Mouse (Mus musculus): ENCODE data around the gene Myl10. TPM values are rescaled to one million over a fixed set of nuclear protein-coding genes. Genes with fewer than 3 reads are reported as not detected.
A peak's percentile ranks its signal among the peaks of the same experiment; 100 is the strongest.

Myl10 gene
- total and polyA plus RNA-seq, 2 experiments from 2014 or later = not detected

GRCm38 (mm10) chr5:136697618-136698017 is 4.7 kb downstream of the Myl10 start:
- DNase-seq (ENCODE audit: low spot score) = no peak
- WGBS = 82% methylated on average over 8 of the region's 9 CpGs
- Histone ChIP-seq H3K27me3 (ENCODE audit: insufficient read depth, low read length) (no peaks in the 10 kb centered on the region), H3K9ac (replicated peaks; ENCODE audit: low read length, poor library complexity, severe bottlenecking) (no peak overlapping the region), H3K4me1 (ENCODE audit: insufficient read depth, low read length) (no peaks in the 10 kb centered on the region), H3K4me3 (ENCODE audit: low read depth, low read length) (no peak overlapping the region), H3K36me3 (ENCODE audit: insufficient read depth, low read length) (no peaks in the 10 kb centered on the region), H3K27ac (ENCODE audit: low read depth, low read length) (no peak overlapping the region), H3K9me3 (ENCODE audit: low read length) (no peaks in the 10 kb centered on the region), H3K4me2 (ENCODE audit: low read depth, low read length, poor library complexity, severe bottlenecking) (no peak overlapping the region)
- ATAC-seq (ENCODE audit: low FRiP score) = no peak
- TF ChIP-seq CTCF (IDR thresholded peaks at IDR 0.05) = no peak

- H3K27me3 ChIP-seq (ENCODE audit: insufficient read depth, low read length) = no peaks in the 10 kb centered on the region
- no peaks in the 10 kb centered on the region for H3K4me1 ChIP-seq (ENCODE audit: insufficient read depth, low read length)
- ATAC-seq (ENCODE audit: low FRiP score) = no peak
- no peaks in the 10 kb centered on the region for H3K36me3 ChIP-seq (ENCODE audit: insufficient read depth, low read length)
- no peaks in the 10 kb centered on the region for H3K9me3 ChIP-seq (ENCODE audit: low read length)
- no peak for TF ChIP-seq CTCF (IDR thresholded peaks at IDR 0.05)
- no peak overlapping the region for H3K9ac ChIP-seq (replicated peaks; ENCODE audit: low read length, poor library complexity, severe bottlenecking)
- no peak overlapping the region for H3K4me3 ChIP-seq (ENCODE audit: low read depth, low read length)
- no peak overlapping the region for H3K27ac ChIP-seq (ENCODE audit: low read depth, low read length)
- WGBS = 85% methylated on average over 3 of the region's 3 CpGs
- H3K4me2 ChIP-seq (ENCODE audit: low read depth, low read length, poor library complexity, severe bottlenecking) = no peak overlapping the region
- no peak for DNase-seq (ENCODE audit: low spot score)
Observed at GRCm38 (mm10) chr5:136702159-136702725, 9.3 kb downstream of the Myl10 start.

GRCm38 (mm10) chr5:136703751-136704150 is 10.8 kb downstream of the Myl10 start:
- Histone ChIP-seq H3K27me3 (ENCODE audit: insufficient read depth, low read length) (no peaks in the 10 kb centered on the region), H3K36me3 (ENCODE audit: insufficient read depth, low read length) (no peaks in the 10 kb centered on the region), H3K9me3 (ENCODE audit: low read length) (no peaks in the 10 kb centered on the region), H3K4me1 (ENCODE audit: insufficient read depth, low read length) (no peaks in the 10 kb centered on the region), H3K9ac (replicated peaks; ENCODE audit: low read length, poor library complexity, severe bottlenecking) (no peak overlapping the region), H3K4me3 (ENCODE audit: low read depth, low read length) (no peak overlapping the region), H3K4me2 (ENCODE audit: low read depth, low read length, poor library complexity, severe bottlenecking) (no peak overlapping the region), H3K27ac (ENCODE audit: low read depth, low read length) (no peak overlapping the region)
- peak; percentile 68 for TF ChIP-seq CTCF (IDR thresholded peaks at IDR 0.05)
- ATAC-seq (ENCODE audit: low FRiP score) (no peak), DNase-seq (ENCODE audit: low spot score) (peak; percentile 29)
- WGBS = 40% methylated on average over 3 of the region's 3 CpGs

DNA sequence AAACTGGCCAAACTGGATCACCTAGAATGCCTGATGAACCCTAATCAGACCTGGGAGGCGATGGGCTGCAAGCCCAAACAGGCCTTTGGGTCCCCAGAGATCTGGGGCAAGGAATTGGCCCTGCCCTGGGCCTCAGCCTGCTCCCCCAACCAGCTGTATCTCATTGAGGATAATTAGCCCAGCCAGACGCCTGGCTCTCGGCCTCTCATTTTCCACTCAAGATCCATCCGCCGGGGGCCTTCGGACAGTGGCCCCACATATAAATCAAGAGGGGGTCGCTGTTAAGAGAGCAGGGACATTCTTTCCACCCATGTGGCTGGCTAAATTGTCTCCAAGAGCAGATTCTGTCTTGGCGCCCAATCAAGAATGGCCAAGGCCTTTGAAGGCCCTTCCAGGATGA is 11.2 kb downstream of the Myl10 start:
- ATAC-seq (ENCODE audit: low FRiP score) = no peak

DNA sequence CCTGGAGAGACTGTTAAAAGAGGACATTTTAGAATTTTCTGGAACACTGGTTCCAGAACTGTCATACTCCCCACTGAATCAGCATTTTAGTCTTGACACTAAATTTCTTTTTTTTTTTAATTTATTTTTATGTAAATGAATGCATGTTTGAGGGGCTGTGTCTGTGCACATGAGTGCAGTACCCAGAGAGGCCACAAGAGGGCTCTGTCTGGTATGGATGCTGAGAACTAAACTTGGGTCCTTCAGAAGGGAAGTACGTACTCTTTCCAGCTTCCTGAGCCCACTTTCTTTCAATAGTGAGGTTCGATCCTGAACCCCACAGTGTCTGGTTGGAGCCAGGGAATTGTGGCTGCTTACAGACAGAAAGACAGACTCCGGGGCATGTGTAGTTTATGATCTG is 12.6 kb downstream of the Myl10 start:
- H3K27ac ChIP-seq (ENCODE audit: low read depth, low read length) = no peak overlapping the region
- TF ChIP-seq CTCF (IDR thresholded peaks at IDR 0.05) = peak; percentile 57
- no peak overlapping the region for H3K4me3 ChIP-seq (ENCODE audit: low read depth, low read length)
- no peak for ATAC-seq (ENCODE audit: low FRiP score)
- no peak overlapping the region for H3K4me2 ChIP-seq (ENCODE audit: low read depth, low read length, poor library complexity, severe bottlenecking)
- H3K9me3 ChIP-seq (ENCODE audit: low read length) = no peaks in the 10 kb centered on the region
- 96% methylated on average over 3 of the region's 3 CpGs for WGBS
- no peak for DNase-seq (ENCODE audit: low spot score)
- no peaks in the 10 kb centered on the region for H3K36me3 ChIP-seq (ENCODE audit: insufficient read depth, low read length)
- H3K27me3 ChIP-seq (ENCODE audit: insufficient read depth, low read length) = no peaks in the 10 kb centered on the region
- H3K4me1 ChIP-seq (ENCODE audit: insufficient read depth, low read length) = no peaks in the 10 kb centered on the region
- H3K9ac ChIP-seq (replicated peaks; ENCODE audit: low read length, poor library complexity, severe bottlenecking) = no peak overlapping the region

More for the DNA sequence above, 11.2 kb downstream of the Myl10 start:
- Histone ChIP-seq H3K27ac (ENCODE audit: low read depth, low read length) (no peak overlapping the region), H3K27me3 (ENCODE audit: insufficient read depth, low read length) (no peaks in the 10 kb centered on the region), H3K4me2 (ENCODE audit: low read depth, low read length, poor library complexity, severe bottlenecking) (no peak overlapping the region), H3K36me3 (ENCODE audit: insufficient read depth, low read length) (no peaks in the 10 kb centered on the region), H3K9me3 (ENCODE audit: low read length) (no peaks in the 10 kb centered on the region), H3K4me1 (ENCODE audit: insufficient read depth, low read length) (no peaks in the 10 kb centered on the region), H3K4me3 (ENCODE audit: low read depth, low read length) (no peak overlapping the region), H3K9ac (replicated peaks; ENCODE audit: low read length, poor library complexity, severe bottlenecking) (no peak overlapping the region)
- no peak for TF ChIP-seq CTCF (IDR thresholded peaks at IDR 0.05)
- no peak for DNase-seq (ENCODE audit: low spot score)
- WGBS = 82% methylated on average over 8 of the region's 8 CpGs

- peak; percentile 92 for TF ChIP-seq CTCF (IDR thresholded peaks at IDR 0.05)
- Histone ChIP-seq H3K4me2 (ENCODE audit: low read depth, low read length, poor library complexity, severe bottlenecking) (no peak overlapping the region), H3K27me3 (ENCODE audit: insufficient read depth, low read length) (no peaks in the 10 kb centered on the region), H3K36me3 (ENCODE audit: insufficient read depth, low read length) (no peaks in the 10 kb centered on the region), H3K9me3 (ENCODE audit: low read length) (no peaks in the 10 kb centered on the region), H3K9ac (replicated peaks; ENCODE audit: low read length, poor library complexity, severe bottlenecking) (no peak overlapping the region), H3K4me1 (ENCODE audit: insufficient read depth, low read length) (no peaks in the 10 kb centered on the region), H3K27ac (ENCODE audit: low read depth, low read length) (no peak overlapping the region), H3K4me3 (ENCODE audit: low read depth, low read length) (no peak overlapping the region)
- DNase-seq (ENCODE audit: low spot score) (peak; percentile 86), ATAC-seq (ENCODE audit: low FRiP score) (no peak)
- WGBS = 0% methylated on average over 9 of the region's 9 CpGs
Observed at GRCm38 (mm10) chr5:136706803-136707202, 13.9 kb downstream of the Myl10 start.

Data from midbrain, postnatal 0 days (tissue).